Comparison of ENCODE assay signal across 7 mouse cellular contexts in the genomic region with DNA sequence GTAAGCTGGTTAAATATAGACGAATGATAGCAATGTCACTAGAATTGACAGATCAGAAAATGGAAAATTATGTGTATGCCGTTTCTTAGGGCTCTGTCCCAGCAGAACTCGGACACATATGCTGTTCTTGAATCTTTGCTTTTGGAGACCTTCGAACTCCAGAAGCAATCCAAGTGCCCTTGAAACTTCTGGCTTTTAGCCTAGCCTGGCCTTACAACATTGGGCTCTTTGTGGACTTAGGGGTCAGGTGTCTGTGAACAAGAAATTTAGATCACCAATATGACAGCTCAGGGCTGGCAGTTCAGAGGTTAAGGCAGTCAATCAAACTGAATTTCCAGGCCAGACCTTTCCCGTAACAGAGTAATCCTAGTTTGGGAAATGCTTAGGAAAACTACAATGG. TPM values are rescaled to one million over a fixed set of nuclear protein-coding genes. Genes with fewer than 3 reads are reported as not detected.
DNase-seq lines count a peak whose midpoint lies in the region; ATAC-seq and TF ChIP-seq lines count a peak whose summit lies in the region.

No protein-coding gene starts in this region.

- no peaks in the 10 kb centered on the region for H3K36me3 ChIP-seq in forebrain, embryonic 12.5 days (replicated peaks)
- no peaks in the 10 kb centered on the region for H3K36me3 ChIP-seq in limb, embryonic 12.5 days
- no peaks in the 10 kb centered on the region for H3K36me3 ChIP-seq in stomach, embryonic 14.5 days (ENCODE audit: control insufficient read depth, insufficient read depth, low read length)

- TF ChIP-seq POLR2A in lung, adult 2 months (IDR thresholded peaks at IDR 0.05; ENCODE audit: borderline replicate concordance, extremely low read depth, low read depth, low read length), result no peak

- WGBS in lung, adult 2 months, result 29% methylated on average over 5 of the region's 5 CpGs
- 64% methylated on average over 5 of the region's 5 CpGs for WGBS in forebrain, embryonic 12.5 days
- WGBS in limb, embryonic 12.5 days, result 60% methylated on average over 5 of the region's 5 CpGs
- 56% methylated on average over 5 of the region's 5 CpGs for WGBS in stomach, embryonic 14.5 days

- intact Hi-C loops in left cerebral cortex, postnatal 4 days (cut with DNase I), result no loop called here

- ATAC-seq in forebrain, embryonic 12.5 days (ENCODE audit: low FRiP score), result no peak
- ATAC-seq in limb, embryonic 12.5 days (ENCODE audit: insufficient number of reproducible peaks, insufficient read depth, low FRiP score, low TSS enrichment, low read depth), result no peak
- no peak for ATAC-seq in stomach, embryonic 14.5 days (ENCODE audit: insufficient number of reproducible peaks, insufficient read depth, low FRiP score, low read depth)

- no peak overlapping the region for H3K4me3 ChIP-seq in lung, adult 2 months (replicated peaks; ENCODE audit: extremely low read depth, low read depth, low read length)
- H3K4me3 ChIP-seq in forebrain, embryonic 12.5 days (replicated peaks), result peak overlapping the region; percentile 81
- H3K4me3 ChIP-seq in limb, embryonic 12.5 days (replicated peaks), result peak overlapping the region; percentile 94
- peak overlapping the region; percentile 96 for H3K4me3 ChIP-seq in stomach, embryonic 14.5 days (ENCODE audit: low read depth, low read length)

- H3K27ac ChIP-seq in forebrain, embryonic 12.5 days, result no peak overlapping the region
- H3K27ac ChIP-seq in limb, embryonic 12.5 days, result no peak overlapping the region
- no peak overlapping the region for H3K27ac ChIP-seq in stomach, embryonic 14.5 days (ENCODE audit: low read length)

- TF ChIP-seq CTCF in lung, adult 2 months (IDR thresholded peaks at IDR 0.05; ENCODE audit: insufficient read depth, low read length), result no peak

- peak overlapping the region; percentile 84 for H3K4me2 ChIP-seq in forebrain, embryonic 12.5 days
- H3K4me2 ChIP-seq in limb, embryonic 12.5 days, result peak overlapping the region; percentile 90
- H3K4me2 ChIP-seq in stomach, embryonic 14.5 days (replicated peaks; ENCODE audit: low read depth, low read length), result peak overlapping the region; percentile 82

- DNase-seq in lung, adult 2 months, result peak; percentile 30
- no peak for DNase-seq in lung, postnatal 14 days
- no peak for DNase-seq in left cerebral cortex, postnatal 4 days
- DNase-seq in cerebellum, postnatal 14 days, result no peak

- H3K27me3 ChIP-seq in forebrain, embryonic 12.5 days, result no peaks in the 10 kb centered on the region
- no peaks in the 10 kb centered on the region for H3K27me3 ChIP-seq in limb, embryonic 12.5 days
- H3K27me3 ChIP-seq in stomach, embryonic 14.5 days (ENCODE audit: control insufficient read depth, insufficient read depth, low read length), result no peaks in the 10 kb centered on the region

- peaks cover 12% of the 10 kb centered on the region; the same call in 1 of the 2 replicates for H3K4me1 ChIP-seq in lung, adult 2 months (ENCODE audit: control insufficient read depth, insufficient read depth, low read length)
- H3K4me1 ChIP-seq in forebrain, embryonic 12.5 days, result peaks cover 34% of the 10 kb centered on the region
- H3K4me1 ChIP-seq in limb, embryonic 12.5 days (replicated peaks), result peaks cover 19% of the 10 kb centered on the region
- peaks cover 14% of the 10 kb centered on the region; the same call in 1 of the 2 replicates for H3K4me1 ChIP-seq in stomach, embryonic 14.5 days (ENCODE audit: control insufficient read depth, insufficient read depth, low read length)

- H3K9me3 ChIP-seq in forebrain, embryonic 12.5 days, result no peaks in the 10 kb centered on the region
- H3K9me3 ChIP-seq in limb, embryonic 12.5 days, result no peaks in the 10 kb centered on the region
- no peaks in the 10 kb centered on the region for H3K9me3 ChIP-seq in stomach, embryonic 14.5 days (ENCODE audit: control insufficient read depth, low read depth, low read length)

- peak overlapping the region; percentile 88; the same call in 1 of the 2 replicates for H3K9ac ChIP-seq in forebrain, embryonic 12.5 days
- peak overlapping the region; percentile 92; the same call in 1 of the 2 replicates for H3K9ac ChIP-seq in limb, embryonic 12.5 days (replicated peaks)
- H3K9ac ChIP-seq in stomach, embryonic 14.5 days (replicated peaks; ENCODE audit: low read depth, low read length), result no peak overlapping the region

RNA-seq across cellular contexts. Expression of gene Gan, which starts 1.1 kb away (rescaled TPM):
- 5.6 and 8.6 TPM in 2 replicates for polyA plus RNA-seq in lung, adult 2 months (2012; rRNA removed)
- 2.9 and 3.4 TPM in 2 replicates for polyA plus RNA-seq in forebrain, embryonic 12.5 days (2016; fragmentation: Nextera tagmentation; extraction: Ambion mirVana)
- 2.3 and 2.6 TPM in 2 replicates for polyA plus RNA-seq in limb, embryonic 12.5 days (2016; fragmentation: Nextera tagmentation; extraction: Ambion mirVana)
- polyA plus RNA-seq in stomach, embryonic 14.5 days (2014; fragmentation: Nextera tagmentation; extraction: Ambion mirVana), result 3.9 and 4.2 TPM in 2 replicates
- 10 to 100 TPM; 30.6 to 34.4 TPM for total RNA-seq in left cerebral cortex, postnatal 4 days (2021)
